Mouse (Mus musculus): Measurements from ENCODE around the gene Kmt5b.

Kmt5b gene

DNA sequence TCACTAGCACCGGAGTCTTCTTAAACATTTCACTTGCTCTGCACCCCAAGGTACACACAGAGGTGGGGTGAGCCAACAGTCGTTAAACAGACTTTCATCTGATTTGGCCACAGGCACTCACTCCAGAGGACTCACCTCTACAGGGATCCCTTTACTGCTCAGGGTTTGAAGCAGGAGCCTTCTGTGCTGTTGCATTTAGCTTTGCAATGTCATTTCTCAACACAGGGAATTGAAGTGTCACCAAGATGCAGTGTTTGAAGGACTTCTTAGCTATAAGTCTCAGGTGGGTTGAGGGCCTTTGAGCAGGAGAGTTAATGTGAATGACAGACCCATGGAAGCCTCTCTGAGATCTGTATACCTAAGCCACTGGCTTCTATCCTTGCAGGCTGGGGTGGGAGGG lies 76.4 kb downstream of the Kmt5b start:
- no peak for DNase-seq (ENCODE audit: low spot score in 2 of 2)

DNA sequence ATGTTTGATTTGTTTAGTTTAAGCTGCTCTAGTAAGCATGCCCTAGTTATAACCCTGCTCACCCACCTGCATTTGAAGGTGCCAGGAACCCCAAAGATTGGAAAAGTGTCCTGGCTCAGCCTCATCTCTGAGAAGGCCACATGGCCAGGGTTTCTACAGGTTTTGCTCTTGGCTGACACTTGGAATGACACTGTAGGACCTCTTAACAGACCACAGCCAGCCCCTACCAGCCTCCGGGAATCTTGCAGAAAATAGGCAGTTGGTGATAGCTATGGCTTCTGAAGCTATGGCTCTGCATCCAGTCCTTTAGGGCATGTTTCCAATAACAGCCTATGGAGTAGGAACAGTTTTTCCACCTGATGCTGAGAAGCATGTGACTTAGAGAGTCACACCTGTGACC lies 77.6 kb downstream of the Kmt5b start:
- DNase-seq (ENCODE audit: low spot score in 2 of 2) = no peak

DNA sequence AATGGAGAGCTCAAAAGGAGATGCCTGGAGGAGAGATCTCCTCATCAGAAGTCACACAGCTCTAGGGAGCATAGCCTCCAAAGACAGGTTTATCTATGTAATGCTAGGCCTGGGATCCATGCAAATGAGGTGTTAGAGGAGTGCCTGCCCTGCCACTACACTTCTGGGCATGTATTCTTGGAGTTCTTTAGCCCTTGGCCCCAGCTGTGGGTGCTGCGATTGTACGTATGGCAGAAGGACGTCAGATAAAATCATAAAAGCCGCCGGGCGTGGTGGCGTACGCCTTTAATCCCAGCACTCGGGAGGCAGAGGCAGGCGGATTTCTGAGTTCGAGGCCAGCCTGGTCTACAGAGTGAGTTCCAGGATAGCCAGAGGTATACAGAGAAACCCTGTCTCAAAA lies 78.1 kb downstream of the Kmt5b start:
- DNase-seq (ENCODE audit: low spot score in 2 of 2) = no peak

DNA sequence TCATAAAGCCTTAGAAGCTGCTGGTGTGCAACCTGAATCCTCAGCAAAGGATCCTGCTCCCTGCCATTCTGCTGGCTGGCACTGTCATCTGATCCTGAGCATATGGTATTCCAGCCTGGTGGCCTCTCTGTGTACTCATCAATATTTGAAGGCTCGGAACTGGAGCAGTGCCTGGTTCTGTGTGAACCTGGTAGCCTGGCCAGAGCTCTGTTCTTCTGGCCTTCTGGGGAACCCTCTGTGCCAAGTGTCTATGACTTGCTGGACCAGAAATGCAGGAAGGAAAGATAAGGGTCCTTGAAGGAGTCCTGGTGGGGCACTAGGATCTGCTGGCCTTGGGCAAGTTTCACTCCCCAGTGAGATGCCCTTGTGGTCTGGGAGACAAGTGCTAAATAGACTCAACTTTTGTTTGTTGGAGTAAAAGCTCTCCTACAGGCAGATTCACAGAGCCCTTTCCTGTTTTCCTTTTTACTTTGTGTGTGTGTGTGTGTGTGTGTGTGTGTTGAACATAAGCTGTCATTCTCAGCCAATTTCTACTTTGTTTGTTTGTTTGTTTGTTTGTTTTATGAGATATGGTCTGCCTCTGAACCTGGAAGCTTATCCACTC lies 78.7 kb downstream of the Kmt5b start:
- DNase-seq (ENCODE audit: low spot score in 2 of 2) = no peak

DNA sequence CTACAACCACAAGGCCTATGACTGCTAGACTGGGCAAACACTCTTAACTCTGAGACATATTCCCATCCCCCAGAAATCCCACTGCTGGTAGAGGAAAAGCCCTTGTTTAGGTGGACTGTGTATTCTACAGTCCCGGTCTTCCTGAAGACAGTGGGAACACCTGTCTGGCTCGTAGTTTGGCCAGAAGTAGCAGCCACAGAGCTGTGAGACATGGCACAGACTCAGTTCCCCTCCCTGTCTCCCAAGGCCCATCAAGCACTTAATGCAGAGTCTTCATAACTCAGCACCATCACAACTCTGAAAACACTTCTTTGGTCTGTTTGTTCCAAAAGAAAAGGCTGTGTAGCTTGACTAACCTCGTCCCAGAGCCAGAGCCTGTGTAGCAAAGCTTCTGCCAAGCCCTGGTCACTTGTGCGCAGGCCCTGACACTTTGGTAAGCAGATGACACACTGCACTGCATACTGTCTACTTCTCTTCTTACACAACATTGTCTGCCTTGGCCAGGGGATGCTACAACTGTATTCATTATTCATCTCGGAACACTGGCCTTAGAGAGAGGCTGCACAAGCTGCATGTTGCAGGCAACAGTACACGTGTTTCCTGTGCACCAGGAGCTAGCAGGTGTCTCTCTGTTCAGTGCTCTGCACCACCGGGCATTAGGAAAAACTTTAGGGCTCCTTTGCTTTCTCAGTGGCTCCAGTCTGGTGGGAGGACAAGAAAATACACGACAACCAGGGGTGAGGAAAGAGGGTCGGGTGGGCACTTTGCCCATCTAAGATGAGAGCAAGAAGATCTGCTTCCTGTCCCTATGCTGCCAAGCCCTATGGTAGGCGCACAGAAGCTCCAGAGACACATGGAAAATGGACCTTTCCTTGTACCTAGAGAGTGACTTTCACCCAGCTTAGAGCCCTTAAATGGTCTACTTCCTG lies 79.7 kb downstream of the Kmt5b start:
- DNase-seq (ENCODE audit: low spot score in 2 of 2) = no peak

DNA sequence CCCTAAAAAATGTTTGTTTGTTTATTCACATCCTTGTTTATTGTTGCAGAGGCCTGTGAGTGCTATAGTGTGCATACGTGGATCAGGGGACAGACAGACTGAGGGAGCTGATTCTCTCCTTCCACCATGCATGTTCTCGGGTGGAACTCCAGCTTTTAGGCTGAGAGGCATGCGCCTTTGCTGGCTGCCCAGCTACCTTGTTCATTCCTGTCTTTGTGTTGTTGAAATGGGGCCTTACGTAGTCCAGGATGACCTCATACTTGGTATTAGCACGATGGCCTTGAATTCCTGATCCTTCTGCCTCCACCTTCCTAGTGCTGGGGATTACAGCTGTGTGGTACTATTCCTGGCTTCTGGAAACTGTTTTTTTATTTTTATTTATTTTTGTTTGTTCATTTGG lies 80.5 kb downstream of the Kmt5b start:
- no peak for DNase-seq (ENCODE audit: low spot score in 2 of 2)

DNA sequence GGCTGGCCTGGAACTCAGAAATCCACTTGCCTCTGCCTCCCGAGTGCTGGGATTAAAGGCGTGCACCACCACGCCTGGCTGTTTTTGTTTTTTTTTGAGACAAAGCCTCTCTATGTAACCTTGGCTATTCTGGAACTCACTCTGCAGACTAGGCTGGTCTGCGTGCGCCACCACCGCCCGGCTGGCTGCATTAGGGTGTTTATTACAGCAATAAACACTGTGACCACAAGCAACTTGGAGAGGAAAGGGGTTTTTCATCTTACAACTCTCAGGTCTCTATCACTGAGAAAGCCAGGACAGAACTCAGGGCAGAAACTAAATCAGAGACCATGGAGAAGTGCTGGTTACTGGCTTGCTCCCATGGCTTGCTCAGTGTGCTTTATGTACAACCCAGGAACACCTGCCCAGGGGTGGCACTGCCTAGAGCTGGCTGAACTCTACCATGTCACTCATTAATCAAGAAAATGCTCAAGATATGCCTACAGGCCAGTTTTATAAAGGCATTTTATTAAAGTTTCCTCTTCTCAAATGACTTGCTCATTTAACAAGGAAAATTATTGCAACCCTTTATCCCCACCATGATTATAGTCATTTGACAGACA lies 81.1 kb downstream of the Kmt5b start:
- DNase-seq (ENCODE audit: low spot score in 2 of 2) = no peak

DNA sequence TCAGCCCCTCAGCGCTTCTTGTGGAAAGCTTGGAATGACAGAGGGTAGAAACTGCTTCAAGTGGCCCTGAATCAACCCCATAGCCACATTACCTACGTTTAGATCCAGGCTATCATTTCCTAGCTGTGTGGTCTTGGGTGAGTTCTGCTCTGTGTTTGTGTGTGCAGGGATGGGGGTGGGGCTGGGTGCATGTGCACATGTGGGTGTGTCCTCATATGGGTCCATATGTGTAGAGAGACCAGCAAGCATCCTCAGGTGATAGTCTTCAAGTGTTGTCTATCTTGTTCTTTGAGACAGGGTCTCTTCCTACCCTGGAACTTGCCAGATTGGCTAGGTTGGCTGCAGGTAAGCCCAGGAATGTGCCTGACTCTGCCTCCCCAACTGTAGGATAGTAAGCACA lies 82.0 kb downstream of the Kmt5b start:
- DNase-seq (ENCODE audit: low spot score in 2 of 2) = no peak

DNA sequence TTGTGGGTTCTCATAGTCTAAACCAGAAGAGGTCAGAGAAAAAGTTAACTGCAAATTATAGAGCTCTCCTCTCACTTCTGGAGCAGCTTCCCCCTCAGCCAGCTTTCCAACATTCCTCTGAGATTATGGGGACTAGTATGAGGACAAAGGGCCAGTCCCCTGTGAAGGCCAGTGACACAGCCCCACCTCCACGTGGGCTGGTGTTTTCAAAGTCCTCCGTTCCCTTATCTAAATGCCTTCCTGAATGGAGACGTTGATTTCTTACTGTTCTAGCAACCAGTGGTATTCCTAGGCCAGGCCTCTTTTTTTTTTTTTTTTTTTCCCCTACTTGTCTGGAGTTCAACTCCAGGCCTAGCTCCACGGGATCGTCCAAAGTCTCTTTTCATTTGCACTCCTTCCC lies 82.9 kb downstream of the Kmt5b start:
- no peak for DNase-seq (ENCODE audit: low spot score in 2 of 2)

DNA sequence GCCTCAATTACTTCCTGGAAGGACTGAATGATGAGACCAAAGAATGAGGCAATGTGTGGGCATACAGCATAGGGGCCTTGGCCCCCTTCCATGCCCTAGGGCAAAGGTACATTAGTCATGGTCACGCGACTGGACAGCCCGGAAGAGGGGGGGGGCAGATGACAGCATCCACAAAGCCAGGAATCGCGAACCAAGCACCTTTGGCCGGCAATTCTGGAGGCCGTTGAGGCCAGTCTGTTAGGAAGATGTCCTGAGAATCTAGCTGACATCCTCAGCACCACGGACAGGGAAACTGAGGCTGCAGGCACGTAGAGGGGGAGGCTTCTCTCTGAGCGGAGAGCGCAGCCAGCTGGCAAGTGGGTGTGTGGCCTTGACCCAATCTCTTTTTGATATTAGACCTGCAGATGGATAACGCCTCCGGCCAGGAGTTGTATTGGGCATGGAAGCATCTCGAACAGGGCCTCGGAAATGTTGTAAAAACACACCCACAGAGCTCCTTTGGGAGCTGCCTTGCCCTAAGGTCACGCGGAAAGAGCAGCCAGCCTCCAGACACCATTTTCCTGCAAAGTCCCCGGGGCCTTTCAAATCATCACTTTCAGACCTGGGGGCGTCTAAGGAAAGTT lies 83.7 kb downstream of the Kmt5b start:
- no peak for DNase-seq (ENCODE audit: low spot score in 2 of 2)

DNA sequence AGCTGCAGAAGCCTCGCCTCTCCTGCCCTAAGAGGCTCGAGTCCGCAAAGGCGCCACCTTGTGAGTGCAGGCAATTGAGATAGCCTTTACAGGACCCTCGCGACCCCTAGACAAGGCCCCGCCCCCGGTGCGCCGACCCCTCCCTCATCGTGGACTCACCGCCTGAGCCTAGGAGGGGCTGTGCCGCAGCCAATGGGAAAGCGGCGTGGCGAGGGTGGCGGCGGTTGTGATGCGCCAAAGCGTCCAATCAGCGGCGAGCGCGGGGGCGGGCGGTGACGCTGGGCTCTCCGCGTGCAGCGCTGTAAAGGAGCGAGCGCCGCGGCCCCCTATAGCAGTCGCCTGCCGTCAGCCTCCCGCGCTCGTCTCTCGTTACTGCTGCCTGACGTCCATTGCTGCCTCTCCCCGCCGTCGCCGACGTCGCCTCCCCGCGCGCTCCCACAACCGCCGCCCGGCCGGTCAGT lies 84.3 kb downstream of the Kmt5b start, which contains the start of gene Chka:
Chka (plus strand) TSS at position 272 of the 461 bp plus-strand sequence.
- DNase-seq (ENCODE audit: low spot score in 2 of 2) = peak; percentile 96 to 97

DNA sequence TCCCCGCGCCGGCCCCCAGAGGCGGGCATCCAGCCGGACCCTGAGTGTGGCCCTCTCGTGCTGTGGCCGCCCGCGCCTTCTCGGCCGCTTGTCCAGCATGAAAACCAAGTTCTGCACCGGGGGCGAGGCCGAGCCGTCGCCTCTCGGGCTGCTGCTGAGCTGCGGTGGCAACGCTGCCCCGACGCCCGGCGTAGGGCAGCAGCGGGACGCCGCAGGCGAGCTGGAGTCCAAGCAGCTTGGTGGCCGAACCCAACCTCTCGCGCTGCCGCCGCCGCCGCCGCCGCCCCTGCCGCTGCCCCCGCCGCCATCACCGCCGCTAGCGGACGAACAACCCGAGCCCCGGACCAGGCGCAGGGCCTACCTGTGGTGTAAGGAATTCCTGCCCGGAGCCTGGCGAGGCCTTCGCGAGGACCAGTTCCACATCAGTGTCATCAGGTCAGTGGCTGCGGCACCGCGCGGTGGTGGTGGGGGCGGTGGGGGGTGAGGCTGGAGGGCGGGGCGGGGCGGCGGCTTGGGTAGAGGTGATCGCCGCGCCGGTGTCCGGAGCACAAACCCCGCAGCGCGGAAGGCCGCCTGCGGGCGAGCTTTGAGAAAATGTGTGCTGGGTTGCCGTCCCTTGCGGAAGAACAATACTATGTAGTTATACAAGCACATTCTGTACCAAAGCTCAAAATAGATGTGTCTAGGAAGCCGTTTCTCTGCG lies 84.9 kb downstream of the Kmt5b start:
- peak; percentile 32 to 46 for DNase-seq (ENCODE audit: low spot score in 2 of 2)

DNA sequence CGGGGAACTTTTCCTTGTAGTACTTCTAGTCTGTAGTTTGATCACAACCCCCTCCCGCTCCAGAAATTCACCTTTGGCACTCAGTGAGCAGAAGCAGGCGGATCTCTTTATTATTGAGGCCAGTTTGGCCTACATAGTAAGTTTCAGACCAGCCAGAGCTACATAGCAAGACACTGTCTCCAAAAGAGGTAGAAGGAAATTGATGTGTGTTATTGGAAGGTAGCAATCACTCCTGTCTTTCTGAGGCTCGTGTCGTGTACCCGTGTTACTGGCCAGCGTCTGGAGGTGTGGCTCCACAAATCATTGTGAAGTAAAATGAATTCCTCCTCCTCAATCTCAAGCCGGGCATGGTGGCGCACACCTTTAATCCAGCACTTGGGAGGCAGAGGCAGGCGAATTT lies 85.9 kb downstream of the Kmt5b start:
- DNase-seq (ENCODE audit: low spot score in 2 of 2) = no peak

DNA sequence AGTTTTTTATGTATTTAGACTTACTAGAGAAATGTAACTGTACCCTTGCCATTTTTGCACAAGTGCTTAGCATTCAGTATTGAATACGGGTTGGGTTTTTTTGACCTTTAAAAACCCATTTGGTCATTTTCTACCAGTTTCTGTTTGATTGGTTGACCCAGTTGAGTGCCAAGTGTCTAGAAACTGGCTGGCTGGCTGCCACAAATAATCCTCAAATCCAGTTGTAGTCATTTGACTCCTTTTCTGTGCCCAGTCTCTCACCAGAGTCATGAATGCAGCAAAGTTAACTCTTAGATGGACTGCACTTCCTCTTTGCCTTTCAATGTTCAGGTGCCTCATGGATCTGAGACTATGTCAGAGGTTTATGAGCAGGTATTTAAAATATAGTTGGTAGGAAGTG lies 86.7 kb downstream of the Kmt5b start:
- DNase-seq (ENCODE audit: low spot score in 2 of 2) = no peak

DNA sequence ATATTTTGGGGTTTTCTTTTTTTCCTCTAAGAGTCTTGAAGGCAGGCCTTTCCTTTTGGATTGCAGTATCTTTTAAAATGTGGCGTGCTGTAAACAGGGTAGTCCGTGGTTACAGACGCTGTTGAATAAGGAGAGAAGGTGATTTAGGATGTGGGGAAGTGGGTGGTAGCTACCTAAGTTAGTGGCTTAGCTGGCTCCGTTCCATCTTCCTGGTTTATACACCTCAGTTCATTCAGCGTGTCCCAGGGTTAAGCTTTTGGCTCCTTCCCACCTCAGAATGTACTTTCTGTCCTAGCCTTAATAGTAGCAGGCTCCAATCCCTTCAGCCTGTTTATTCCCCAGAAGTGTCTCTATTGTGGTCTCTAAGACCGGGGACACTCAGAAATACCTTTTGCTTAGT lies 87.9 kb downstream of the Kmt5b start:
- DNase-seq (ENCODE audit: low spot score in 2 of 2) = no peak

DNA sequence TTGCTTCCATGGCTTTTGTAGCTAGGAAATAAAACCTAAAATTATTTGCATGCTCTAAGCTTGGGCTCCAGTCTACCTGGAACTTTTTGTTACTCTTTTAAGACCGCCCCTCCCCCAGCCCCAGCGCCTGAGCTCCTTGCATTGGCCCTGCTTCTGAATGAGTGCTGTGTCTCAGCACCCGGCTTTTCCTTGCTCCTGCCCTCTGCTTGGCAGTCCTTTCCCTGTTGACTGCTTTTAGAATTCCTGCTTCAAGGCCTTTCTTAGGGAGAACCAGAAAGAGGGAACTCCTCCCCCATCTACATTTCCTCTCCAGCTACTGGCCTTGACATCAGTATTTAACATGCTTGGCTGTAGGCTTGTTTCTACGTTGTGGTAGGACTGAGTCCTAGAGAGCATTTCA lies 88.4 kb downstream of the Kmt5b start:
- no peak for DNase-seq (ENCODE audit: low spot score in 2 of 2)

DNA sequence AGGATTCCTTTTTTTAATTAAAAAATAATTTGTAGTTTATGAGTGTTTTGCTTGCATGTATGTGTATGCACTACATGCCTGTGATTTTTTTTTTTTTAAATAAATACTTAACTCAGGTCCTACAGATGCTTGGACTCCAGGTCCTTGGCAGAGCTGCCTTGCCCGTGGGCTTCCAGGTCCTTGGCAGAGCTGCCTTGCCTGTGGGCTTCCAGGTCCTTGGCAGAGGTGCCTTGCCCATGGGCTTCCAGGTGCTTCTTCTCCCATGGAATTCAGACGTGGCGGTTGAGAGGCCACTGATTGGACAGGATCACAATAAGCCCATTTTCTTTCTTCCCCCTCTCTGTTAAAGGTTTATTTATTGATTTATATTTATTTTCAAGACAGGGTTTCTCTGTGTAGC lies 90.0 kb downstream of the Kmt5b start:
- no peak for DNase-seq (ENCODE audit: low spot score in 2 of 2)

DNA sequence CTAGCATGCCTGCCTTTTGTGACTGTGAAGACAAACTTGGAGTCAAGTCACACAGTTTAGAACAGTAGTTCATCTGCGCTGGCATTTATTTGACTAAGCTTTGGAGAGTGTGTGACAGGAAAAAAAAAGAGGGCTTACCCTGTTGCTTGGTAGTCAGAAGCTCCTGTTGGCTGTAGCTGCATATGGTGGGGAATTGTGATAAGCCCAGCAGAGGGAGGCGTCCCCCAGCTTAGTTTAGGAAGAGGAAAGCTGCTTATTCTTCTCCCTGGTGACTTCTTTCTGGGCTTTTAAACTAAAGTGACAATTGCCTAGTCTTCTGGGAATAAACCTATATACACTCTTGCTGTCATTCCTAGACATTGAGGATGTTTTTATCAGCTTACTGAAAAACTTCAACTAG lies 95.5 kb downstream of the Kmt5b start:
- no peak for DNase-seq (ENCODE audit: low spot score in 2 of 2)

DNA sequence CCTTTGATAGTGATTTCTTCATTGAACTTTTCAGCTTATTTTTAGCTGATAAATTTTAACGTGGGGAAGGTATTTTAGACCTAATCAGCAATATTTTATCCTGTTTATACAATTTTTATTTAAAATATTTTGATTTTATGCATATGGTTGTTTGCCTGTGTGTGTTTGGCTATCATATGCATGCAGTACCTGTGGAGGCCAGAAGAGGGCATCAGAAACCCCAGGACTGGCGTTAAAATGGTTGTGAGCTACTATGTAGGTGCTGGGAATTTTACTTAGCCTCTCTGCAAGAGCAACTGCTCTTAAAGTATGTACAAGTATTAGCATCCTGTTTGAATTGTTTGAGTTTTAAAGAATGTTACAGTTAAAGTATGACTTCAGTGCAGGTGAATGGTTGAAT lies 97.7 kb downstream of the Kmt5b start:
- DNase-seq (ENCODE audit: low spot score in 2 of 2) = no peak

All from spleen, postnatal 36 days (tissue).